Mouse (Mus musculus): Measurements from ENCODE around the gene Fam166a.

The Fam166a gene

DNA sequence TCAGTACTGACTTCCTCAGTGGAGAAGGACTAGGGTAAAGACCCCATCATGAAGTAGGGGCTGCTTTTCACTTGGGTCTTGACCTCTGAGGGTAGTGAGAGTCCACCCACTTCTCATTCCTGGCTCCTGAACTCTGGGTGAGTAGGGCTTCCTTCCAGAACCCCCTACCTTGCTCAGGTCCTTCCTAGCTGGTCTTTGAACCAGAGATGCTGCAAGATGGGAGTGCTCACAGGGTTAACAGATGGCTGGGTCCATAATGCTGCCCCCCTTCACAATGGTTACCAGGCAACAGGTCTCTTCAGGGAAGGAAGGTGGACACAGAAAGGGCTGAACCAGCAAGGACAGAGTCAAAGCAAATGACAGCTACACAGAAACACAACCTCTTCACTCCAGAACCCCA lies at the start of gene Fam166a:
Fam166a (plus strand) TSS at position 301 of the 400 bp plus-strand sequence.
- no peak for DNase-seq

DNA sequence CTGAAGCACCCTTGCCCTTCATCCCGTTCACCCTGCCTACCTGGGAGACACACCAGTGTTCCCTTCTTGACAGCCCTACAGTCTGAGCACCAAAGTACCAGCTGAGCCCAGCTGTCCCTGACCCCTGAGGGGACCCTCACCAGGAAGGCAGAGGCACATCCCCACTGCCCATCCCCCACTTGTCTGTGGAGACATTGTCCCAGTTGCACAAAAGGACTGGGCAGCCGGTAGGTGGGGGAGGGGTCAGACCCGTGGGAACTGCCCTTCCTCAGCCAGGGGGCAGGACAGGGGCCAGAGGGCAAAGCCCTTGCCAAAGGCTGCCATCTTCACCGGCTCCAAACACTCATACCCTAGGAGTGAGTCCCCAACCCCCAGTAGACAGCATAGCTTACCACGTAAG lies 48.8 kb upstream of the Fam166a start:
- no peak for DNase-seq

DNA sequence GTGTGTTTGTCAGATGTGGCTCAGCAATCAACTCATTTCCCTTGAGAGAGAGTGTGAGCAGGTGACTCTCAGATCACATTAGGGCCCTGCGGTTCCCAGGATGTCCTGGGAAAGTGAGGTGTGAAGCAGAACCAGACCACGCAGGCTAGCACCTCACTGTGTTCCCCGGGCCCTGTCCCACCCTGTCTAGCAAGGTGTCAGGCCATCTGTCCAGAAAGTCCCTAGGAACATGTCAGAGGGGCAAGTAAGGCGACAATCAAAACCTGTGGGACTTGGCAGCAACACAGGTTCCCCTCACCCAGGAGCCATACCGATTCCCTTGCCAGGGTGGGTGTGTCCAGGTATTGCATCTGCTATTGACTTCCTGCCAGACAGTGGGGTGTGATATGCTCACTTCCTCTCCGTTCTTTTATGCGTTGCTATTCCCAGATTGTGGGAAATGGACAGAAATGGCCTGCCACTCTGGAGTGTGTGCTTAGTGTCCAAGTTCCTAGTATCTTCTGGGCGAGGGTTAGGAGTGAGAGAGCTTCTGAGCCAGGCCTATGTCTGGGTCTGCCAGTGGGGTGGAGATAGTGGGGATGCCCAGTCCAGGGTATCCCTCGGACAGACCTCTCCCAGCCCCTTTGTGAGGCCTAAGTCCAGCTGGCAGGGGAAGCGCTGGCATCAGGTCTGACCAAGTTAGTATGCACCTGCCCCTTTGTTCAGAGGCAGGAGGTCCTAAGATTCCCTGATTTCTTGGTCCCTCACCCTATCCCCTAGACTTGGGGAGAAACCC lies 48.0 kb upstream of the Fam166a start:
- no peak for DNase-seq

DNA sequence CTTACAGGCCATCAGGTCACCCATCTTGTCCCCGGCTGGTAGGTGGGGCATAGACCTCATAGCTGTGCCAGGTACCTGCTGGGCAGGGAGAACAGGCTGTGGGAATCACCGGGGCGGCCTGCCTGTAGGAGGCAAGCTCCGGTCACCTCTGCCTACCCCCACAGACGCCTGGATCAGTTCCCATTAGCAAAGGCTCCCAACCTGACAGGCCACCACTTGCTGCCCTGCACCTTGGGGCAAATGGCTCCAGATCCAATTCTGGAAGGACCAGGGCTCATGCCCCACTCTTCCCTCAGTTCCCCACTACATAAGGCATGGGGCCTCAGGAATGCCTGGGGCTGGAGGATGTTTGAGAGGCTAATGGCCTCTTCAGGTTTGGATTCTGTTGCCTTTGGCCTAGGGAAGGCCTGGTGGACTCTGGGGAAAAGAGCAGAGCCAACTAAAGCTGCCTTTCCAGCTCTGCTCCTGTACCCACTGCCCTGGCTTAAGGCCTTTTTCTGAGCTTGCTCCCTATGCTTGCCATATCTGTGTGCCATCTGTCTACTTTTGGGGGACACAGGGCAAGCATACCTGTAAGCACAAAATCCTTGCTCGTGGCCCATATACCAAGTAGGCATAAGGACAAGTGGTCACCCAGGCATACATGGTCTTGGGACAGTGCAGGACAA lies 47.3 kb upstream of the Fam166a start:
- DNase-seq = no peak

DNA sequence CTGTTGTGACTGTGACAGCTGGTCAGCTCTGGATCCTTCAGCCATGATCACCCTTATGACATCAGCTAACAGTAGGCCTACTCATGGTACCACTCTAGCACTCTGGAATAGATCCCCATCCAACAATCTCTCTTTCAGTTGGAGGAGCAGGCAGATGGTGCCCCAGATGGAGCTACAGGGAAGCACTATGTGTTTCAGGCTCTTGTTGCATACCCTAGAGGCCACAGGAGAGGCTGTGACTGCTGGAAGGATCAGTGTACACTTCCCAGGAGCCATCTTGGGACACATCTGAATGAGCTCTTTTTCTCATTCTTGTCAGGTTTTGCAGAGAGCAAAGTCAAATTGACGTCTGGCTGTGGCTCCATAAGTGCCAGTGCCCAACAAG lies 46.8 kb upstream of the Fam166a start:
- no peak for DNase-seq

DNA sequence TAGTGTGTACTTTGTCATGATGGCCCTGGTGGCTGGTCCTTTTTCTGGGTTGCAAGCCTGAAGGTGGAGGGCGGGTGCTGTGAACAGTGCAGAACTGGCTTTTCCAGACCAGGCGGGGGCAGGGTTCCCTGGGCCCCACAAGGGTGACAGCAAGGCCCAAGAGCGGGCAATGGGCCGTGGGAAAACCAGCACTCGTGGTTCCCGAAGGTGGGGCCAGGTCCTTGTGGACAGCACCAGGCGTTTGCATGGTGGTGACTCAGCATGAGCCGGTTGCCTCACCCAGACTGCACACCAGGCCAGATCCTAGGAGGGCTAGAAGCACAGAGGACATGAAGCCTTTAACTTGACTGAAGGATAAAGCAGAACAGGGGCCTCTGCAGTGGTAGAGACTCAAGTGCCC lies 45.9 kb upstream of the Fam166a start:
- DNase-seq = no peak

DNA sequence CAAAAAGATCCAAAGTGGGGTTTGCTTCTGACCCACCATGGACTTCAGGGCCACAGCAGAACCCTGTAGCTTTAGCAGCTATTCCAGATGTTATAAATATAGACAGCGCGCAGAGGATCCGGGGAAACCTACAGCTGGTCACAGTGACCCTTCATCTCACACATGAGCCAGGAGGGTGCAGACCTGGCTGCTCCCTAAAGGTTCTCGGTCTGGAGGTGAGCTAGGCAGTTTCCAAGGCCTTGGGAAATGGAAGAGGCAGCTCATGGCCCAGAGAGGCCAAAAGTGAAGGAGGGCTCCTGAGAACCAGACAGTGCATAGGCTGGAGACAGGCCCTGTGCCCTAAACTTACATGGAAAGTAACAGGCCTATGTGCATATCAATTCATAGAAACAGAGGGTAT lies 44.7 kb upstream of the Fam166a start:
- DNase-seq = no peak

DNA sequence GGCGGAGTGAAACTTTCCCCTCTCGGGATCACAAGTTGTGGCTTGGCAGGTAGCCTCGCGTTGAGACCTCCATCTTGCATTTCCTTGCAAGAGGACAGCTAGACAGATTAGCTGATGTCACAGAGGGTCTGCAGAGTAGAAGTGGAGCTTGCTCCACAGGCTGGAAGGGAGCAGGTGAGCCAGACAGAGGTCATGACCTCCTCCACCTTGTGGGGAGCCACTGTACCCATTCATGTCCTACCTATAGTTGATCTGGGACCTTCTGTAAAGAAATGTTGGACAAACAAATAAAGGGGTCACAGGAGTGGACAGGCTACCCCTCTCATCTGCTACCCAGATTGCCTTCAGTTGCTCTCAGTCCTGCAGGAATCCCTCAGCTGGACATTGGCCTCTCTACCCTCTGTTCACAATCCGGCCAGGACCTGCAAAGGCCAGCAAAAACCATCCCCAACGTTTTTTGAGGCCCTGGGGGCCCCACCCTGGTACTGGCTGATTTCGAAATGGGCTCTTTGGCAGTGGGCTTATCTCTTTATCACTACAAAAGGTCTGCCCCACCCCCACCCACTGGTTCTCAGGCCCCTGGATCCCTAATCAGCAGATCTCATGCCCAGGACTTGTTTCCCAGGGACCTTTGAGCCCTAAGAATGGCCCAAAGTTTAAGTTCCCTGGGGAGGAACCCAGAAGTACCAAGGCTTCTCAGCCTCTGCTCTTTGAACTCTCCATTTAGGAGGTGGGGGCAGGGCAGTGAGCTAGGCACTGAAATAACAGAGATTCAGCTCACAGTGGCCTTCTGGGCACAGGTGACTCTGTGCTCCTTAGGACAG lies 43.5 kb upstream of the Fam166a start:
- peak; percentile 85 for DNase-seq

DNA sequence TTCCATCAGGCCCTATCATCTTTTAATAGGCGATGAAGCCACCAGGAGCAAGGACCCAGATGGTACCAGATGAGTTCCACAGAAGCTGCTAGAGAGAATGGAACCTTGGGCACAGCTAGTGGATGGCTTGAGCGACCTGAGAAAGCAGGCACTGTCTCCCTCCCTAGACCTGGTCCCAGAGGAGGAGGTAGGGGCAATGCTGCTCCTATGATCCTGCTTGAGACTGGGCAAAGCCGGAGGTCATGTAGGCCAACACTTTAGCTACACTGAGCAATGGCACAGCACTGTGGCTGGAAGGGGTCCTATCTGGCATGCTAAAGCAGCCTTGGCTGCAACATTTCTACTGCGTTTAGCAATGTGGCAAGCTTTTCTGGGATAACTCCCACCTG lies 42.9 kb upstream of the Fam166a start:
- no peak for DNase-seq

DNA sequence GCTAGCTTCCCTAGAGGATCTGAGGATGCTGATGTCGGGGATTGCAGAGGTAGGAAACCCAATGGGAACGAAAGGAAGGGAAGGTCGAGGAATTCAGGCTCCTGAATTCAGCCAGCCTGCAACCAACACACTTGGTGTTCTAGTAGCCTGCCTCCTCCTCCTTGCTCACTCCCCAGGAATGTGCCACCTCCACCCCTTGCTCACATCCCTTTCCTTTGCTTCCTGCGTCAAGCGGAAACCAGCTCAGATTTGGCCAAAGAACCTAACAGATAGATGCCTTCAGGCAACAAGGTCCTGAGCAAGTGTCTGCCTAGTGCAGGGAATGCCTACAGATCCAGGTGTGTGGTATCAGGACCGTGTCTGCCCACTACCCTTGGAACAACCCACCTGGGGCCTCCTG lies 42.0 kb upstream of the Fam166a start:
- no peak for DNase-seq

DNA sequence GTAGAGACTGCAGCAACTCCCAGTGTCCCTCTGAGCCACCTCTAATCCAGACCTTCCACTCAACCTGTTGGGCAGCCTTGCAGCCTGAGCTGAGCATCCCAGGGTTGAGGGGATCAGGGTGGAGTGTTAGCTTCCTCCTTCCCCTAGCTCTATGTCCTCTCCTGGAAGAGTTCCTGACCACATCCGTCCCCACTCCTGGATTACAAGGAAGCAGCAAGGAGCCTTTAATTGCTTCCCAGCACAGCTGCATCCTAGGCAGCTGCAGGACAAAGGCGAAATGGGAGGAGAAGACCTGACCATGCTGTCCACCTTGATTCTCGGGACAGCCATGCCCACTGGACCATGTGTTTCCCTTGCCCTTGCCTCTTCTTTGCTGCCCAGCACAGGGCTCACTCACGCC lies 41.5 kb upstream of the Fam166a start:
- DNase-seq = no peak

DNA sequence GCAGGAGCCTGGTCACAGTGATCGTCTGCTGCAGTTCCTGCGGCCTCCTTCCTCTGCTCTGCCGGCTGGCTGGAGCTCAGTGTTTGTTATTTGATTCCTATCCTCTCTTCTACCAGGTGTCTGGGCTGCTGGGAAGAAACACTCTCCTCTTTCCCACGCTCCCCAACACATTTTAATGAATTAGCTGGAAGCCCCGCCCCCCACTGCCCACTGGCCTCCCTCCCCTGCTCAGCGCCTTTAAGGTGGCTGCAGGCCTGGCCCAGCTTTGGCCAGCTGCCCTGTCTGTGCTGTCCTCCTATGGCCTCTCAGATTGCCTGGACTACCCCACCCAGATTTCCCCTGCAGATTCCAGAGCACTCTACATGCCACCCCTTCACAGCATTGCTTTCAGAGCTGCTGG lies 40.9 kb upstream of the Fam166a start:
- no peak for DNase-seq

DNA sequence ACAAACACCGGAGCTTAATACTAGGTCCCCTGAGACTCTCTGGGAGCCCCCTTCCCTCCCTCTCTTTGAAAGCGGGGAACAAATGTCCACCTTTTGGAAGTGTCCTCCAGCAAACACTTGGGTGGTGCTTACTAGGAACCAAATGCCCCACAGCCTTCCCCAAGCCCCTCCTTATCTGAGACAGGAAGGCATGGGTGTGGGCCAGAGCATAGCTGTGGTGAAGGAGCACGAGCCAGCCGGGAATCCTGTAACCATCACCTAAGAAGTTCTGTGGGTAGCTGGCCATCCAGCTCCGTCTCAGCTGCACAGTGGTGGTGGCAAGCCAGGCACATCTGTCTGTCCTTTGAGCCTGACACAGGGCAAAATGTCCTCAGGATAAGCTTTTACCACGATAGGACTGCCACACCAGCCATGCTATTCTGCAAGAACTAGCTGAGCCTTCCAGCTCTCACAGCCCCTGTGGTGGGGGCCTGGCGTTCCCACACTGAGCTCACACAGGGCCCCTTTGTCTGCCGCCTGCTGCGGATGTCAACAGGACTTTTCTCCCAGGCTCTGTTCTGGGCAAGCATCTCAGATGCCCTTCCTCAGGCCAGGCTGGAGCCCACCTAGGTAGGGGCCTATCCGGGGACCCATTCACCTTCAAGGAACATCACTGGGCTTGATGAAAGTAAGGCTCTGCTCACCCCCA lies 40.1 kb upstream of the Fam166a start:
- no peak for DNase-seq

DNA sequence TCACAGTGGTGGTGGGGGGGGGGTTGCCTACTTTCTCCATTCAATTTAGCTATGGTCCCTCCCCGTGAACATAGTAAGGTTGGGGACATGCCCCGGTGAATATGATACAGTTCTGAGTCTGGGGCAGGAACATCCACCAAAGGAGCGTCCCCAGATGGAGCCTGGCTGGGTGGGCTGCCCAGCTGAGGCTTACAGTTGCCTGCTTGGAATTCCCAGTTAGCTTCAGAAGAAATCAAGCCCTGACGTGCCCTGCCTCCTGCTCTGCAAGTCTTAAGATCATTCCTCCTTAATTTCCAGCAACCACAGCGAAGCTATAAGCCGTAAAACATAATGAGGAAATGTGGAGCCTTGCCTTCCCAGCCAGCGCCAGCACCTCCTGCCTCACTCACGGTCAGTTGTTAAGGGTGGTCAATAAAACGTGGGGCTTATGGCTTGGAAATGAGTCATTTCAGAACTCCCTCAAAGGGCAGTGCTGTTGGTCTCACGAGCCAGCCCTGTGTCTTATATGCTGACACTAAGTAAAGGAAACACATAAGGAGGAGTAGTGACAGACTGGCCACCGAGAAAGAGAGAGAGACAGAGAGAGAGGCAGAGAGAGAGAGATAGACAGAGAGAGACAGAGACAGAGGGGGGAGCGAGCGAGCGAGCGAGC lies 38.9 kb upstream of the Fam166a start:
- DNase-seq = no peak

DNA sequence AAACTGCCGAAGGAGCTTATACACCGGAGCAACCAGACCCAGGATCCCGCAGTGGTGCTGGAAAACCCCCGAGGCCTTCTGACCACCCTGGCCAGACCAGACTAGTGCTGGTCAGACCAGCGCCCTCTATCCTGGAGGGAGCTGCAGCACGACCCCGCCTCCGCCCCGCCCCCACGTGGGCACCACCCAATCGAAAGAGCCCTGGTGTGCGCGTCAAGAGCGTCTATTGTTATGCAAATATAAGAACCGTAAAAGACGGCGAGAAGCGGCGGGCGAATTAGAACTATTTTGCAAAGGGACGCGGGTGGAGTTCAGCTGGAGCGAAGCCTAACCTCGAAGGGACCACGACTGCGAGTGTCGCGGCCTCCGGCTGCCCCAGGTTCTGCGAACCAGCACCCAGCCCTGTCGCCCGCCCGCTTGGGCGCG lies 38.1 kb upstream of the Fam166a start, which contains the start of gene Nrarp:
Nrarp (plus strand) TSS at position 281 of the 426 bp plus-strand sequence.
- DNase-seq = peak; percentile 92

DNA sequence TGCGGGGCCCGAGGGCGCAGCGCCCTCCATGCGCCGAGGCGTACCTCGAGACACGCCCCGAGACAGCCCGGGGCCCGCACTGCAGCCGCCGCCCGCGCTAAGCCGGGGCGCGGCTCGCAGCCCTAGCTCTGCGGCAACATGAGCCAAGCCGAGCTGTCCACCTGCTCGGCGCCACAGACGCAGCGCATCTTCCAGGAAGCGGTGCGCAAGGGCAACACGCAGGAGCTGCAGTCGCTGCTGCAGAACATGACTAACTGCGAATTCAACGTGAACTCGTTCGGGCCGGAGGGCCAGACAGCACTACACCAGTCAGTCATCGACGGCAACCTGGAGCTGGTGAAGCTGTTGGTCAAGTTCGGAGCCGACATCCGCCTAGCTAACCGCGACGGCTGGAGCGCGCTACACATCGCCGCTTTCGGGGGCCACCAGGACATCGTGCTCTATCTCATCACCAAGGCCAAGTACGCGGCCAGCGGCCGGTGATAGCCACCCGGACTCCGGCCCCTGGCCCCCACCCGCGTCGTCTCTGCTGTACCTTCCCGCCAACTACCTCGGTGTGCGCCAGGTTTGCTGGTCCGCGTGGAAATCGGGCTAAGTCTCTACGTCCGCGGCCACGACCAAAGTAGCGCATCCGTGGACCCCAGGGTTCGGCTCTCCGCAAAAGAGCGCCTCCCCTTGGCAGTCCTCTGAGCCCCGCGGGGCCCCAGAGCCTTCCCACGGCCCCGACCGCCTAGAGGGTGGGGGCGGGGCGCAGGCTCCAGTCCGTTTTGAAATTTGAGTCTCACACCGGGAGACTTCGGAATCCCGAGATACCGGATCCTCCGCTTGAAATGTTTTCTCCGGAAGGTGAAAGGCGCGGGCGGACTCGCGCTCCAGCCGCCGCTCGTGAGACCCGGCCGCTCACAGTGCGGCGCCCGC lies 37.3 kb upstream of the Fam166a start:
- DNase-seq = no peak

DNA sequence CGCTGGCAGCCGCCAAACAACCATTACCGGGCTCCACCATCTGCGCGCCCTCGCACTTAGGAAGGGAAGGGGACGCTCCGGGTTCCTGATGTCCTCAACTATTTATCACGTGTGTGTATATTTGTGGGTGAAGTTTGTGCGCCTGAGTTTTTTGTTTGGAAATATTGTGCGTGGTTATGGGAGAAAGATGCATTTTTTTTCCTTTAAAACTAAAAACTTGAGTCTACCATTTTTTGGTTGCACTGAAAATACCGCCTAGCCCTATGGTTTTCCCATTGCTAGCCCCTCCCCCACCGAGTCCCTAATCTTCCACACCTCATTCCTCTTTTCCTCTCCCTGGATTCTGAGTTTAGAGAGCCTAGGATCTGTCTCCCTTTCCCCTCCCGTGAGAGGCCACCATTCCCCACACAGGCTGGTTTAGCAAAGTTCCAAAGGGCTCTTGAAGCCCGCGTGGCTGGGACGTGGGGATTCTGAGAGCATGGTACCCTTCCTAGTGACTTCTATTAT lies 36.6 kb upstream of the Fam166a start:
- no peak for DNase-seq

DNA sequence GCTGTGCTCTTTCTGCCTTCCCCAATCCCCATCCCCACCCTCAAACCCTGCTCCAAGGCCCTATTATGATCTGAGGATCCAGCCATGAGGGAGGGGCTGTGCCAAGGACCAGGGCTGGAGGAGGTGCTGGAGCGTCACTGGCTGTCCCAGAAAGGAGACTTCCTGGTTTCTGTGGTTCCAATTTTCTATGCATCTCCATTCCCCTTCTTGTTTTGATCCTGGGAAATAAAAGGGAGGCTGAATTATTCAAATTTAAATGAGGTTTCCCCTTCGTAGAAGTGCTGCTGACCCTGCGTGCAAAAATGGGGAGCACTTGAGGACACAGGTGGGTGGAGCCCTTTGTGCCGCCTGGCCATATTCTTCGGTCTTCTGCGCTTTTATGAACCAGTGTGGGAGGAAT lies 35.9 kb upstream of the Fam166a start:
- no peak for DNase-seq

DNA sequence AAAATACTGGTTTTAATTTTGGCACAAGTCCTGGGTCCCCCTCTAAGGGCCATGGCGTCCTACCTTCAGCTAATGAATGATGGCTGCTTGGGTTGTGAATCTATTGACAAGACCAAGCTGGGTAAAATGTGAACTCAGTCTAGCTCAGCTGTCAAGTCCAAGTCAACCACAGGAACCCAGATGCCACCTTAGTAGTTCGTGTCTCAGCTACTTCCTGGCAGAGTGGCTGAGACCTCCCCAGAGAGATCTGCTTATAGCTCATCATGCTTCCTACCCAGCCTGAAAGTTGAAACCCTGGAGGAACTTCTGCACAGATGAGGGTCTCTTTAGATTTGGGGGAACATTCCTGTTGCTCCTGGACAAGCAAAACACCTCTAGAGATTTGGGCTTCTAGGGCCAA lies 35.2 kb upstream of the Fam166a start:
- DNase-seq = no peak

DNA sequence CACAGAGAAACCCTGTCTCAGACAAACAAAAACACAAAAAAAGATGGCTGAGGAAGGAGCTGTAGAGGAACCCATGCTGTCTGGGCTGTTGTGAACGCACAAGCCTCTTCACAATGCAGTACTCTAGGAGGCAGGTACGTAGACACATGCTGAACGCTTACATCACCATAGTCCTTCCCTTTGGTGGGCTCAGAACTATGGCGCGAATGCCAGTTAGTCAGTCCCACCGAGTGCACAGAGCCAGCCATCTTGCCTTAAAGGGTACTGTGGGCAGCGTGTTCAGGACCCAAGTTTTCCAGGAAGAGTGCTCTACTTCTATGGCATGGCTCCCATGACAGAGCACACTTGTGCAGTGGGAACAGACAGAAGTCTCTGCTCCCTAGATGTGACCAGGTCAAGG lies 34.0 kb upstream of the Fam166a start:
- DNase-seq = no peak

Data from kidney, adult 11 months (tissue).